Mouse (Mus musculus) testis, adult 2 months (tissue): ENCODE data around the gene Tmem88b.

Experiments used
- CTCF ChIP-seq: fragments of 200-500 bp; IDR thresholded peaks from 2 replicates; pipeline ENCODE4 v1.5.1; 2012; ENCODE audit warnings: low read depth, mild to moderate bottlenecking, inconsistent platforms, low read length, moderate library complexity; ENCODE audit not compliant: control insufficient read depth, insufficient read depth, insufficient replicate concordance
- POLR2A ChIP-seq: fragments of 200-500 bp; IDR thresholded peaks from 2 replicates; pipeline ENCODE4 v1.6.1; 2012; ENCODE audit warnings: low read depth, mild to moderate bottlenecking, inconsistent platforms, low read length, moderate library complexity; ENCODE audit not compliant: control insufficient read depth

- TF ChIP-seq POLR2A (no peak), CTCF (no peak)
Measured at GRCm38 (mm10) chr4:155769496-155769879, 16.2 kb downstream of the Tmem88b start.
